Mouse (Mus musculus): ENCODE results near the gene Sspn.

GRCm38 (mm10) chr6:145892381-145893265 is 38.8 kb upstream of the Sspn start:
- TF ChIP-seq CTCF (IDR thresholded peaks at IDR 0.05; ENCODE audit: extremely low read depth, insufficient read depth, low read length) (no peak), POLR2A (IDR thresholded peaks at IDR 0.05; ENCODE audit: extremely low read depth, insufficient read depth, low read length) (no peak)
